Mouse (Mus musculus): ENCODE measurements around the gene Gprc5a. TPM values are rescaled to one million over a fixed set of nuclear protein-coding genes. Genes with fewer than 3 reads are reported as not detected.

Gene Gprc5a
- total and polyA plus RNA-seq, 3 experiments, result 0.08 to 0.59 TPM; not detected in 1

- no peak for DNase-seq (ENCODE audit: extremely low read depth)
- Histone ChIP-seq H3K4me1 (ENCODE audit: control insufficient read depth in 1 of 2, insufficient read depth in 2 of 2) (peaks cover 13 to 16% of the 10 kb centered on the region in 2 experiments), H3K4me3 (replicated peaks in 1 of 3; ENCODE audit: low read depth in 2 of 3, low read length in 2 of 3, poor library complexity in 1 of 3) (no peak overlapping the region), H3K27me3 (replicated peaks) (peaks cover 2% of the 10 kb centered on the region), H3K9ac (ENCODE audit: insufficient read depth, low read depth) (no peak overlapping the region), H3K9me3 (replicated peaks; ENCODE audit: low read length) (no peaks in the 10 kb centered on the region), H3K4me2 (ENCODE audit: insufficient read depth, low read depth, poor library complexity, severe bottlenecking) (no peak overlapping the region), H3K27ac (ENCODE audit: insufficient read depth, low read depth) (no peak overlapping the region), H3K36me3 (replicated peaks in 1 of 2; ENCODE audit: control insufficient read depth in 1 of 2, insufficient read depth in 1 of 2, low read length in 1 of 2) (no peaks in the 10 kb centered on the region), H3K79me2 (replicated peaks; ENCODE audit: control insufficient read depth, extremely low read depth, insufficient read depth, poor library complexity, severe bottlenecking) (no peaks in the 10 kb centered on the region)
- TF ChIP-seq ETS1 (conservative IDR thresholded peaks at IDR 0.05; ENCODE audit: low read depth, low read length), result no peak
- no peak for TF ChIP-seq ZMIZ1 (IDR thresholded peaks at IDR 0.05; ENCODE audit: low read depth, low read length)
- TF ChIP-seq RCOR1 (conservative IDR thresholded peaks at IDR 0.05; ENCODE audit: low read depth, low read length), result no peak
- no peak for TF ChIP-seq BHLHE40 (IDR thresholded peaks at IDR 0.05; ENCODE audit: low read depth, low read length)
- TF ChIP-seq TCF12 (IDR thresholded peaks at IDR 0.05; ENCODE audit: low read depth, low read length), result no peak
- no peak for TF ChIP-seq CHD2 (IDR thresholded peaks at IDR 0.05; ENCODE audit: low read length)
- TF ChIP-seq ELF1 (IDR thresholded peaks at IDR 0.05; ENCODE audit: low read depth, low read length), result no peak
- TF ChIP-seq MAFK (IDR thresholded peaks at IDR 0.05; ENCODE audit: insufficient replicate concordance, low read length), result no peak
- dilution Hi-C loops (cut with MboI; ENCODE audit: extremely low pct_ligation_motif_present, extremely low pct_unique_long_range_greater_than_20kb, low sequenced_read_pairs) (no loop called here), in situ Hi-C loops (cut with MboI; ENCODE audit: low pct_ligation_motif_present, low pct_unique_long_range_greater_than_20kb, low sequenced_read_pairs) (no loop called here)
These were observed 16.9 kb upstream of the Gprc5a start for GRCm38 (mm10) chr6:135048509-135048908.

GRCm38 (mm10) chr6:135048956-135049355 is 16.5 kb upstream of the Gprc5a start:
- TF ChIP-seq MYC (IDR thresholded peaks at IDR 0.05; ENCODE audit: low read depth, low read length) (no peak), RCOR1 (conservative IDR thresholded peaks at IDR 0.05; ENCODE audit: low read depth, low read length) (no peak), NRF1 (IDR thresholded peaks at IDR 0.05; ENCODE audit: low read depth, low read length) (no peak), MAX (IDR thresholded peaks at IDR 0.05; ENCODE audit: low read length) (no peak), ETS1 (conservative IDR thresholded peaks at IDR 0.05; ENCODE audit: low read depth, low read length) (no peak), MEF2A (IDR thresholded peaks at IDR 0.05; ENCODE audit: borderline replicate concordance, low read depth, low read length) (no peak), JUN (IDR thresholded peaks at IDR 0.05; ENCODE audit: insufficient read depth, low read depth, low read length) (no peak), POLR2AphosphoS2 (IDR thresholded peaks at IDR 0.05; ENCODE audit: low read depth, low read length) (no peak), ZNF384 (IDR thresholded peaks at IDR 0.05; ENCODE audit: low read depth, low read length) (no peak), MAFK (IDR thresholded peaks at IDR 0.05; ENCODE audit: insufficient replicate concordance, low read length) (no peak), USF1 (IDR thresholded peaks at IDR 0.05; ENCODE audit: low read depth, low read length) (no peak), SIN3A (IDR thresholded peaks at IDR 0.05; ENCODE audit: low read length) (no peak), GABPA (IDR thresholded peaks at IDR 0.05; ENCODE audit: insufficient replicate concordance, low read depth, low read length) (no peak), KAT2A (IDR thresholded peaks at IDR 0.05; ENCODE audit: insufficient replicate concordance, low read length) (no peak), ELF1 (IDR thresholded peaks at IDR 0.05; ENCODE audit: low read depth, low read length) (no peak), HCFC1 (IDR thresholded peaks at IDR 0.05; ENCODE audit: low read depth, low read length) (no peak), EP300 (IDR thresholded peaks at IDR 0.05; ENCODE audit: low read length) (no peak), CHD1 (IDR thresholded peaks at IDR 0.05; ENCODE audit: low read depth, low read length) (no peak)

More at GRCm38 (mm10) chr6:135048956-135049355, 16.5 kb upstream of the Gprc5a start:
- peaks cover 13 to 16% of the 10 kb centered on the region in 2 experiments for H3K4me1 ChIP-seq (ENCODE audit: control insufficient read depth in 1 of 2, insufficient read depth in 2 of 2)
- dilution Hi-C loops (cut with MboI; ENCODE audit: extremely low pct_ligation_motif_present, extremely low pct_unique_long_range_greater_than_20kb, low sequenced_read_pairs) (no loop called here), in situ Hi-C loops (cut with MboI; ENCODE audit: low pct_ligation_motif_present, low pct_unique_long_range_greater_than_20kb, low sequenced_read_pairs) (no loop called here)
- no peak overlapping the region for H3K4me3 ChIP-seq (replicated peaks in 1 of 3; ENCODE audit: low read depth in 2 of 3, low read length in 2 of 3, poor library complexity in 1 of 3)
- H3K36me3 ChIP-seq (replicated peaks in 1 of 2; ENCODE audit: control insufficient read depth in 1 of 2, insufficient read depth in 1 of 2, low read length in 1 of 2), result no peaks in the 10 kb centered on the region
- H3K27ac ChIP-seq (ENCODE audit: insufficient read depth, low read depth), result no peak overlapping the region
- no peak overlapping the region for H3K4me2 ChIP-seq (ENCODE audit: insufficient read depth, low read depth, poor library complexity, severe bottlenecking)
- DNase-seq (ENCODE audit: extremely low read depth), result no peak
- H3K9me3 ChIP-seq (replicated peaks; ENCODE audit: low read length), result no peaks in the 10 kb centered on the region
- H3K79me2 ChIP-seq (replicated peaks; ENCODE audit: control insufficient read depth, extremely low read depth, insufficient read depth, poor library complexity, severe bottlenecking), result no peaks in the 10 kb centered on the region
- H3K9ac ChIP-seq (ENCODE audit: insufficient read depth, low read depth), result no peak overlapping the region
- H3K27me3 ChIP-seq (replicated peaks), result peaks cover 4% of the 10 kb centered on the region
